Mouse (Mus musculus) limb, embryonic 15.5 days (tissue): ENCODE data around the gene Plcl2. TPM values are rescaled to one million over a fixed set of nuclear protein-coding genes. Genes with fewer than 3 reads are reported as not detected.
A peak's percentile ranks its signal among the peaks of the same experiment; 100 is the strongest.
"Not testable (repeated sequence)": the region's sequence is repeated elsewhere in the genome, so short reads cannot be mapped to it uniquely, and the experiment has no call there.

Experiments used
- ATAC-seq: fragments of 200-750 bp; cut with Nextera tagmentation; 2 replicates; pipeline ENCODE4 v1.8.0; 2017; ENCODE audit warnings: low read depth, moderate TSS enrichment; ENCODE audit not compliant: insufficient number of reproducible peaks, low FRiP score, low TSS enrichment
- H3K27ac ChIP-seq: fragments of 300-500 bp; sonication (generic); 2 replicates; pipeline ENCODE4 v1.5.1; 2015; ENCODE audit warnings: moderate library complexity, mild to moderate bottlenecking, inconsistent platforms
- H3K27me3 ChIP-seq: fragments of 300-500 bp; sonication (generic); 2 replicates; pipeline ENCODE4 v1.6.1; 2015; ENCODE audit warnings: inconsistent platforms
- H3K36me3 ChIP-seq: fragments of 300-500 bp; sonication (generic); 2 replicates; pipeline ENCODE4 v1.6.1; 2015; ENCODE audit warnings: inconsistent platforms
- H3K4me1 ChIP-seq: fragments of 300-500 bp; sonication (generic); 2 replicates; pipeline ENCODE4 v1.6.1; 2015; ENCODE audit warnings: inconsistent platforms
- H3K4me2 ChIP-seq: fragments of 300-500 bp; sonication (generic); 2 replicates; pipeline ENCODE4 v1.6.1; 2015; ENCODE audit warnings: mild to moderate bottlenecking, inconsistent platforms
- H3K4me3 ChIP-seq: fragments of 300-500 bp; sonication (generic); 2 replicates; pipeline ENCODE4 v1.5.1; 2015; ENCODE audit warnings: mild to moderate bottlenecking, inconsistent platforms
- H3K9ac ChIP-seq: fragments of 300-500 bp; sonication (generic); 2 replicates; pipeline ENCODE4 v1.6.1; 2015; ENCODE audit warnings: inconsistent platforms
- H3K9me3 ChIP-seq: fragments of 300-500 bp; sonication (generic); 2 replicates; pipeline ENCODE4 v1.6.1; 2016; ENCODE audit warnings: inconsistent platforms
- WGBS: fragments of 180-500 bp; shearing (Covaris S2); methylation state at CpG from one replicate; pipeline ENCODE4 v1.1.7; 2015; 5-methylcytosine and 5-hydroxymethylcytosine counted together
- polyA plus RNA-seq: library from polyadenylated mRNA; unstranded; fragments of >200 nt; fragmentation: Nextera tagmentation; extraction: Ambion mirVana; gene quantifications from 2 replicates; pipeline ENCODE4 v1.2.1, GENCODE M21; 2015

Gene Plcl2
- polyA plus RNA-seq, 1 experiment from 2014 or later = 3.1 TPM

DNA sequence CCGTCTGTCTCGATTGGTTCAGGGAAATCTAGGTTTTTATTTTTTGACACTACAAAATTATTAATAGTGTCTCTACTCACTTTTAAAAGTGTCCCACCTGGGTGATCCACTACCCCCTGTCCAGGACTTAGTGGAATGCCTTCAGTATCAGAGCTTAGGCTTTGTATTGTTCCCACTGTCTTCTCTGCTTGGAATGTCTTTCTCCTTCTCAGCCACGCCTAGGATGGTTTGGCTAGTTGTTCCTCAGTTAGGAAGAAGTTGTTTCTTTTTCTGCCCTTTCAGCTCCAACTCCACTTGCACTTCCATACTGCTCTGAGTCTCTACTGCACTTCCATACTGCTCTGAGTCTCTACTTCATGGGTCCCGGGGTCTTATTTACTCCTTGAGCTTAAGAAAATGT, 6.7 kb downstream of the Plcl2 start:
- Histone ChIP-seq H3K4me2 (no peak overlapping the region), H3K9ac (no peak overlapping the region), H3K4me3 (no peak overlapping the region), H3K27ac (no peak overlapping the region), H3K27me3 (no peaks in the 10 kb centered on the region), H3K36me3 (no peaks in the 10 kb centered on the region), H3K4me1 (no peaks in the 10 kb centered on the region), H3K9me3 (no peaks in the 10 kb centered on the region)
- ATAC-seq = no peak
- 90% methylated on average over 4 of the region's 4 CpGs for WGBS

- Histone ChIP-seq H3K27ac (no peak overlapping the region), H3K9ac (no peak overlapping the region), H3K27me3 (no peaks in the 10 kb centered on the region), H3K4me3 (no peak overlapping the region), H3K4me1 (no peaks in the 10 kb centered on the region), H3K4me2 (no peak overlapping the region), H3K36me3 (no peaks in the 10 kb centered on the region), H3K9me3 (no peaks in the 10 kb centered on the region)
- WGBS = 74% methylated on average over 6 of the region's 6 CpGs
- no peak for ATAC-seq
These were observed 8.7 kb downstream of the Plcl2 start for GRCm38 (mm10) chr17:50517781-50518415.

DNA sequence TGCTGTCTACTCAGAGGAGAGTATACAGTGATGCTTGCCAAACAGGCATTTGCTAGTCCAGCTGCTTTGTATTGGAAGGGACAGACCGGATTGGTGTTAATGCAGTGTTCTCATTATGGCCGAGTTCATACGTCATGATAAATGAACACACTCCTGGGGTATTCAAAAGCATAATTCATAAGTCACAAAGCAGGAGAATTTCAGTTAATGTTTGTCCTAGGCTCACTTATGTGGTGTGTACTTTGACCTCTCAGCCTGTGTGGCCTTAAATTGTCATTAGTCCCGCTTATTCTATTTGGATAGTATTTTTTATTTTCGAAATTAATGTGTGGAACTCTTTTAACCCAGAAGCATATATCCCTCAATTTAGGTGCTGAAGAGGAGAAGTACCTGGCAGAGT, 10.4 kb downstream of the Plcl2 start:
- WGBS = 89% methylated on average over 5 of the region's 5 CpGs
- no peaks in the 10 kb centered on the region for H3K36me3 ChIP-seq
- no peak overlapping the region for H3K9ac ChIP-seq
- no peak overlapping the region for H3K4me2 ChIP-seq
- ATAC-seq = no peak
- no peak overlapping the region for H3K27ac ChIP-seq
- no peaks in the 10 kb centered on the region for H3K9me3 ChIP-seq
- H3K4me1 ChIP-seq = no peaks in the 10 kb centered on the region
- no peaks in the 10 kb centered on the region for H3K27me3 ChIP-seq
- H3K4me3 ChIP-seq = no peak overlapping the region

- Histone ChIP-seq H3K27ac (no peak overlapping the region), H3K4me3 (no peak overlapping the region), H3K4me1 (no peaks in the 10 kb centered on the region), H3K9me3 (no peaks in the 10 kb centered on the region), H3K36me3 (no peaks in the 10 kb centered on the region), H3K4me2 (no peak overlapping the region), H3K27me3 (no peaks in the 10 kb centered on the region), H3K9ac (no peak overlapping the region)
- ATAC-seq = no peak
- WGBS = 87% methylated on average over 5 of the region's 5 CpGs
These were observed 13.4 kb downstream of the Plcl2 start for GRCm38 (mm10) chr17:50522473-50523083.

DNA sequence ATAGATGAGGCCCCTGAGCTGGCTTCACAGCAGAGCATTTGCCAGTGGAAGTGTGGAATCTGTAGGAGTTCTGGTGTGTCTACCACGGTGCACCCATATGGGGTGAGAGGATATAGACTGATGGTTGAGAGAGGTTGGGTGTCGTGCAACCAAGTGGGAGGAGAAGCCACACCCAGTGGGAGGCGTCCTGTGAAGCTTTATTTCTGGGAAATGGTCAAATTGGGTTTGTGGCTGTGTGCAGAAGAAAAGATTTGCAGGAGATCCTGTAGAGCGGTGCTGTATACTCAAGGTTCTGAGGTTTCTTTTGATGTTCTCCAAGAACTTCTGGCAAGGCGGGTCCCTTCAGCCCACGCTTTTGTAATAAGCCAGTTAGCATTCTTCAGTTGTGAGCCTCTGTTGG, 15.8 kb downstream of the Plcl2 start:
- Histone ChIP-seq H3K27me3 (no peaks in the 10 kb centered on the region), H3K4me2 (no peak overlapping the region), H3K9me3 (no peaks in the 10 kb centered on the region), H3K4me3 (no peak overlapping the region), H3K9ac (no peak overlapping the region), H3K4me1 (no peaks in the 10 kb centered on the region), H3K36me3 (no peaks in the 10 kb centered on the region), H3K27ac (no peak overlapping the region)
- ATAC-seq = no peak
- WGBS = 77% methylated on average over 6 of the region's 6 CpGs

- Histone ChIP-seq H3K4me2 (no peak overlapping the region), H3K36me3 (no peaks in the 10 kb centered on the region), H3K4me3 (no peak overlapping the region), H3K4me1 (no peaks in the 10 kb centered on the region), H3K9ac (no peak overlapping the region), H3K27me3 (no peaks in the 10 kb centered on the region), H3K27ac (no peak overlapping the region), H3K9me3 (no peaks in the 10 kb centered on the region)
- peak; percentile 40; the same call in 1 of the 2 replicates for ATAC-seq
- WGBS = 46% methylated on average over 2 of the region's 2 CpGs
These were observed 16.6 kb downstream of the Plcl2 start for GRCm38 (mm10) chr17:50525821-50526220.

- Histone ChIP-seq H3K36me3 (no peaks in the 10 kb centered on the region), H3K27me3 (no peaks in the 10 kb centered on the region), H3K9me3 (no peaks in the 10 kb centered on the region), H3K4me3 (no peak overlapping the region), H3K4me1 (no peaks in the 10 kb centered on the region), H3K27ac (no peak overlapping the region), H3K9ac (no peak overlapping the region), H3K4me2 (no peak overlapping the region)
- no peak for ATAC-seq
- WGBS = 84% methylated on average over 8 of the region's 8 CpGs
These were observed 20.9 kb downstream of the Plcl2 start for GRCm38 (mm10) chr17:50530089-50530488.

DNA sequence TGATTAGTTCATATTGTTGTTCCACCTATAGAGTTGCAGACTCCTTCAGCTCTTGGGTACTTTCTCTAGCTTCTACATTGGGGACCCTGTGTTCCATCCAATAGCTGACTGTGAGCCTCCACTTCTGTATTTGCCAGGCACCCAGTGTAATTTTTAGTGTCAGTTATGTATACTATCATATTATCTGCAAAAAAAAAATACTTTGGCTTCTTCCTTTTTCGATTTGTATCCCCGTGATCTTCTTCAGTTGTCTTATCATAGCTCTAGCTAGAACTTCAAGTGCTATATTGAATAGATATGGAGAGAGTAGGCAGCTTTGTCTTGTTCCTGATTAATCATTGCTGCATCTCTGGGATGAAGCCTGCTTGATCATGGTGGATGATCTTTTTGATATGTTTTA, 25.7 kb downstream of the Plcl2 start:
- not testable (repeated sequence) for H3K4me3 ChIP-seq, H3K27ac ChIP-seq, H3K9ac ChIP-seq, H3K27me3 ChIP-seq, H3K9me3 ChIP-seq, H3K4me1 ChIP-seq, ATAC-seq, H3K36me3 ChIP-seq, H3K4me2 ChIP-seq
- WGBS = 81% methylated on average over 2 of the region's 2 CpGs

- no peak overlapping the region for H3K9ac ChIP-seq
- 93% methylated on average over 4 of the region's 4 CpGs for WGBS
- no peak for ATAC-seq
- no peak overlapping the region for H3K27ac ChIP-seq
- H3K4me1 ChIP-seq = no peaks in the 10 kb centered on the region
- no peak overlapping the region for H3K4me2 ChIP-seq
- H3K9me3 ChIP-seq = no peaks in the 10 kb centered on the region
- H3K36me3 ChIP-seq = no peaks in the 10 kb centered on the region
- H3K27me3 ChIP-seq = no peaks in the 10 kb centered on the region
- H3K4me3 ChIP-seq = no peak overlapping the region
These were observed 27.4 kb downstream of the Plcl2 start for GRCm38 (mm10) chr17:50536409-50537194.

DNA sequence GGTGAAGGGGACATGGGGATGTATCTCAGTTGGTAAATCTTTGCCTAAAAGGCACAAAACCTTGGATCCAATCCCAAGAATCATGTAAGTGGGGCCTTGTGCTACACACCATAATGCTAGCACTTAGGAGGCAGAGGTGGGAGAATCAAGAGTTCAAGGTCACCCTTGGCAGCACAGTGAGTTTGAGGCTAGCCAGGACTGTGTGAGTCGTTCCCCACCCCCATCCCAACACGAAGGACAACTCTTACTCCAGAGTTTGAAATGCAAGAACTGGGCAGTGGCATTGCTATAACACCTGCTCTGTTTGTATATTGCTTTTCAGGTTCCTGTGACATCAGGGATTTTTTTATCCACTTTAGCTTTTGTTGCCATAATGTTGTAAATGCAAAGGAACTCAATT, 28.6 kb downstream of the Plcl2 start:
- Histone ChIP-seq H3K9ac (no peak overlapping the region), H3K4me1 (no peaks in the 10 kb centered on the region), H3K27me3 (no peaks in the 10 kb centered on the region), H3K36me3 (no peaks in the 10 kb centered on the region), H3K4me2 (no peak overlapping the region), H3K9me3 (no peaks in the 10 kb centered on the region), H3K4me3 (no peak overlapping the region), H3K27ac (no peak overlapping the region)
- 88% methylated on average over 2 of the region's 2 CpGs for WGBS
- no peak for ATAC-seq

- no peaks in the 10 kb centered on the region for H3K4me1 ChIP-seq
- H3K36me3 ChIP-seq = no peaks in the 10 kb centered on the region
These were observed 35.7 kb downstream of the Plcl2 start for GRCm38 (mm10) chr17:50544860-50545259.

GRCm38 (mm10) chr17:50545274-50545673, 36.1 kb downstream of the Plcl2 start:
- H3K9ac ChIP-seq = no peak overlapping the region
- H3K4me2 ChIP-seq = no peak overlapping the region
- 79% methylated on average over 6 of the region's 6 CpGs for WGBS
- H3K4me3 ChIP-seq = no peak overlapping the region
- H3K9me3 ChIP-seq = no peaks in the 10 kb centered on the region
- H3K27ac ChIP-seq = no peak overlapping the region
- no peaks in the 10 kb centered on the region for H3K27me3 ChIP-seq
- no peak for ATAC-seq
- no peaks in the 10 kb centered on the region for H3K4me1 ChIP-seq
- H3K36me3 ChIP-seq = no peaks in the 10 kb centered on the region

More at GRCm38 (mm10) chr17:50544860-50545259, 35.7 kb downstream of the Plcl2 start:
- Histone ChIP-seq H3K9ac (no peak overlapping the region), H3K27ac (no peak overlapping the region), H3K4me3 (no peak overlapping the region), H3K9me3 (no peaks in the 10 kb centered on the region), H3K27me3 (no peaks in the 10 kb centered on the region), H3K4me2 (no peak overlapping the region)
- ATAC-seq = no peak
- 83% methylated on average over 1 of the region's 1 CpGs for WGBS
